Mouse (Mus musculus) ZHBTc4 (cell line): Measurements from ENCODE around the gene Ptpa.
"Not testable (repeated sequence)": the region's sequence is repeated elsewhere in the genome, so short reads cannot be mapped to it uniquely, and the experiment has no call there.

Source experiments
- DNase-seq: peaks from one replicate; pipeline ENCODE4 v3.0.0-alpha.2; 2011; ENCODE audit warnings: low read depth, low spot score

The Ptpa gene

DNA sequence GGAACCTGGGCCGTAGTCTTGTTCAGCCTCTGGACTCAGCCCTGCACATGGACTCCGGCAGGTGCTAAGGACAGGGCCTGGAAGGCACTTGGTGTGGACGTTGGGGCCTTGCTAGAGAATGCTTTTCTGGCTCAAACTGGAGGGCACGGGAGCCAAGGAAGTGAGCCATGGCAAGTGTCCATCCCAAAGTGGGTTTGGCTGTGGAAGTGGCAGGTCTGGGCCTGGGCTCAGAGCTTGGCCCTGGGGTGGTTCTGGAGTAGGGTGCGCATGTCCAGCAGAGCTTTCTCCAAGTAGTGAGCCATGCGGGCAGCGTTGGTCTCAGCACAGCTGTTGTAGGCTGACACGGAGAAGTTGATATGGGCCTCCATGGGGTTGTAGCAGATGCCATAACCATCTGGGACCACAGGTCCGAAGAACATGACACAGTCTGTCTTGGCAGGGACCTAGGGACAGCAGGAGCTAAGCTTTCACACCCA is 13.4 kb upstream of the Ptpa start:
- DNase-seq: no peak

DNA sequence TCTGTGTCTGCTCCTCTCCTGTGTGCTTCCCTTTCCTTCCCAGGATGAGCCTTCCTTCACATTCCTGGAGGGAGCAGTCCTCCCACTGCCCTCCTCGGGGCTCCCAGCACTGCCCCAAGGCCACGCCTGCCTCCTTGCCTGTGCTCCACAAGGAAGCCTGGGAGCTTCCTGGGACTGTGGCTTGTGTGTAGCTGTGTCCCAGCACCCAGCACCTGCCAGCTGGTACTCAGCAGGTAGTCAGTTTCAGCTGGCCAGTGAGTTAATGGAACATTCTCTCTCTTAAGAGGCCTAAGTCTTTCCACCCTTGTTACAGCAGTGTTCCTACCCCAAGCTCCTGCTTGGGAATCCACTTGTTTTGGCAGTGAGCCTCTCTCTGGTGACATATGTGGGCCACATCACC is 13.0 kb upstream of the Ptpa start:
- no peak for DNase-seq

DNA sequence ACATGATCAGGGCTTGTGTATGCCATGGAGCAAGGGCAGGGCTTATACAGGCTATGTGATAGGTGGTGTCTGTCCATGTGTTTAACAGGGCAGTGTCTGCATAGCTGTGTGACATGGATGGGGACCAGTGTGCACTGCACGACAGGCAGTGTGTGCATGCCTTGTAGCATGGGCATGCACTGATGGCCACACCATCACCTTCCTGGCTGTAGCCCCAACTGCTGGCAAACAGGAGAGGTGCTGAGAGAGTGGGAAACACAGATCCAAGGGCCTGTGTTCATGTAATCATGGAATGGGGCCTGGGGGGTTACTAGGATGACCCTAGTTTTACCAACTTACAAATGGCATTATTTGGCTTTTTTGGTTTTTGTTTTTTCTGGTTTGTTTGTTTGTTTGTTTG is 12.0 kb upstream of the Ptpa start:
- DNase-seq: no peak

DNA sequence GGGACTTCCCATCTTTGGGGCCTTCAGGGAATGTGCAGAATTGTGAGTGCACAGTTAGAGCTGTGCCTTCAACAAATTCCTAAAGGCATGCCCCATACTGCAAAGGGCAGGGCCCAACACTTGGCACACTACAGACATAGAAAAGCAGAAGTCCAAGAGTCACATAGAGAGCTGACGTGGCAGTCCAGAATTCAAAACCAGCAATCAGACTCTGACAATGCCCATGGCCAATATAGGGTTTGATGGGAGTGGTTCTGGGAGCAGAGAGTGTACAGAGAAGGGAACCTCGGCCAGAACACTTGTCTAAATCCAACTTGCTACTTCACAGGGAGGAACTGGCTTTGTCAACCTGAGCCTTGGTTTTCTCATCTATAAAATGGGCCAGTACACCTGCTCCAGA is 8.6 kb upstream of the Ptpa start:
- DNase-seq: no peak

DNA sequence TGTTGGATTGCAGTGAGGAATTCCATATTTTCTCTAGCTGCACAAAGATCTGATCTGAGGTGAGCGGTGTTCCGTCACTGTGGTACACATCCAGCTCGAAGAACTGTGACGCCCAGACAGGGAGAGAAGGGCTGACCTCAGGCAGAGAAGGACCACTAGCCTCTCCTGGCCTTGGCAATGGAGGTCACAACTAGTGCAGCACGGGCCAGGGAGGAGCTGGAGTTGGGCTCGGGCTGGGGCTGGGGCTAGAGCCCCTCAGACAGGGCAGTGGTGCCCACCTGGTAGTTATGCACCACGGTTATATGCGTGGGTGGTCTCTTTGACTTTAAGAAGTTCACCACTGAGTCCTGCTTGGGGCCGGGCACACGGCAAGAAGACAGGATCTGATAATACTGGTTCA is 8.1 kb upstream of the Ptpa start:
- no peak for DNase-seq

DNA sequence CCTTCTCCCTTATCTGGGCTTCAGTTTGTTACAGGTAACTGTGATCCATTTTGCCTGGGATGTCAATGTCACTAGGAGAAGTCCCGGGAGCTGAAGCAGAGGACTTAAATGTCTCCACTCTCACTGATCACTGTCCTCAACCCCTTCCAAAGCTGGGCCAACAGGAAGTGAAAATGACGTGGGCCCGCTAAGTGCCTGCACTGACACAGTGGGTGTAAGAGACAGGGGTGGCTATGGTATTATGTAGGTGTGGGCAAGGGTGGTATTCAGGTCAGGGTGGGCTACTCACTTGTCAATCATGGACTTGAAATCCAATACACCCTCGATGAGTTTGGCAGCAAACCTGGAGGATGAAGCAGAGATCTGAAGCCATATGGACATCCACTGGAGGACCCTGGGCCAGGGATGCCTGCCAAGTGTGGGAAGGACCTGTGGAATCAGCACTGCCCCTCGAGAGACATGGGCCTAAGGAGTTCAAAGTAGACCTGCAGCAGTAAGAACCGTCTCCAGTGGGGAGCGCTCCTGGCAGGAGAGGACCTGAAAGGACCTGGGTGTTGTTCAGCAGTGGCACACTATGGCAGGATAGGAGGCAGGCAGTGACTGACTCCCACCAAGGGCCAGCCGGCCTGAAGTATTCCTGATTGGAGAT is 7.3 kb upstream of the Ptpa start:
- DNase-seq: no peak

DNA sequence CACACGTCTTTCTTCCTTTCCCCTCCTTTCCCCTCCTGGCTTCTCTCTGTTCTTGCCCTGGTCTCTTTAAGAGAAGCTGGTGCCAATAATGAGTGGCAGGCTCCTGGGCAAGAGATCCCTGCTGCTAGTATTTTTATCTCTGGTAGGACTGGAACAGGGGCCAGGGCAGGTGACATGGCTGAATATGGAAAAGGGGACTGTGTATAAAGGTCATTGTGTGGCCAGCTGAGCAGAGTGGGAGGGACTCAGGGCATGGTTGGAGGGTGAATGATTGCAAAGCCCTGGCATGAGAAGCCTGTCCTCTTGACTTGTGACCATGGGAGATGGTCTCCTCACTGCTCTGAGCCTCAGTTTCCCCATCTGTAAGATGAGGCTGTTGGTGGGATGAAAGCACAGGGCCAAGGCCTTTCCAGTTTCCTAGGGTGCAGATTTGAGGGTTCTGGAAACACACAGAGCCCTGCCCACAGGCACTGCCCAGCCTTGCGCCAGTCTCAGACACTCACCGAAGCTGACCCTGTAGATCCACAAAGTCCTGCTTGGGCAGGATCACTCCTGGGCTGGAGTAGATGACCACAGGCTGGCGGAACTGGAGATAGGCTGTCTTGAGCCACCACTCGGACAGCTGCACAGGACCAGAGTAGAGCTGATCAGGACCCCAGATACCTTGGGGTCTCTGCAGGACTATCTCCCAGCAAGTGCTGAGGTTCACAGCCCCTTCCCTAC is 6.2 kb upstream of the Ptpa start:
- DNase-seq: no peak

DNA sequence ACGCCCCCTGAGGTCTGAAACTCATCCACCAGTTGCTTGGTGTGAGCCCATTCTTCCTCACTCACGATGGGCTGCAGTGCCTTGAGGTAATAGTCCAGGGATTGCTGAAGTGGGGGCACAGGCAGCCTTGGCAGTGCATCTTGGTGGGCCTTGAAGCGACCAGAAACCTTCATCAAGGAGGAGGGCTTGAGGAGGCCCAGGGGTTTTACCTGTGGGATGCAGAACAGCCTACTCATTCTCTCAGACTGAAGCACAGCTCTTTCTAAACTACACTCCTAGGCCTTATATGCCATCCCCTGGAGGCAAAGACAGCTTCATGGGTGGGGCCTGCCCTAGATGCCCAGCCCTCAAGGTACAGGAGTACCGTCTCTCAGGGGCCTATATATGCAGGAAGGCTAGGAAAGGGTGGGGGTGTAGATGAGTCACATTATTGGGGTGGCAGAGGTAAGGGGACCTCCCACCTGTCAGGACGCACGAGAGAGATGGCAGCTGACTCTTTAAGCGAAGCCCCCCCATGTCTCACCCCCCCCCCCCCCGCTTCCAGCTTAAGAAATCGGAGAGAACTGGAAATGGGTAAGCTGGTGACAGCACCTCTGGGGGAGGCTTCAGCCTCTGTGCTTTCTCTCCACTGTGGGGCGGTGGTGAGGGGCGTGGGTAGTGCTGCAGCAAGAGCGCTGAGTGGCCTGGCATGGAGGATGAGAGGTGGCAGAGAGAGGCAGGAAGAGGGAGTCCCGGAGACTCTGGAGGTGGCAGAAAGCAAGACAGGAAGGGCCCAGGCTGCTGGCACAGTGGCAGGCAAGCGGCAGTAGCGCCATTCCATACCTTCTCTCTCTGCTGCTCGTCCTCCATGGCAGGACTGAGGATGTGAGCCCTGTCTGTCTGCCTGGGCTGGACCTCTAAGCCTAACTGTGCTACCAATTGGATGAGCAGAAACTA is 2.5 kb upstream of the Ptpa start:
- DNase-seq: no peak

DNA sequence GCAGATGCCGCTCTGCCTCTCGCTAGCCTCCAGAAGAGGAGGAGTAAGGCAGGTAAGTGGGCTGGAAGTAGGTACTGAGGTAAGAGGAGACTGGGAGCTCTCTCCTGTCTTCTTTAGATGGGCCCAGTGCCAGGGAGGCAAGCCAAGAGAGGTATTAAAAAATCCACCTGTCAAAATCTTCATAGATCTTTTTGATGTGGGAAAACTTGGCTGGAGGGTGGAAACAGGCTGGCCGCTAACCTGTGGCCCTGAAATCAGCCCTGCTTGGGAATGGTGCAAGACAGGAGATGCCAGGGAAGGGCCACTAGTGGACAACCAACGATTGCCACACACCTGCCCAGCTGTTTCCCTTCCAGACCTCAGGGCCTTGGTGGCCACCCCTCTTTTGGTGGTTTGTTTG is 1.7 kb upstream of the Ptpa start:
- DNase-seq: no peak

DNA sequence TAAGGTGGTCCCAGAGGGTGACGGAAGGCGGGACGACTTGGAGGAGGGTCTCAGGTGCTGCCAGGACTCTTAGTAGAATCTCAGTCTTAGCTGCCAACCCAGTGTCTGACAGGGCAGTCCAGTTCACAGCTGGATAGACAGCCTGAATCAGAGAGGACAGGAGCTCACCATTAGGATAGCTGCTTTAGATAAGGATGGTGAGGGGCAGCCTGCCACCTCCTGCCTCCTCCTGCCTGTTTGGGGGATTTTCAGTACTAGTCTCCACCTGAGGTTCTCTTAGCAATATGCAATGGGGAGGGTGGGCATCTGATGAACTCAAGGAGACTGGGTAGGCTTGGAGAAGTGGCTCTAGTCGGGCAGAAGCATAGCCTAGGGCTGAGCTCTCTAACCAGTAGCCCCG is 1.2 kb upstream of the Ptpa start:
- no peak for DNase-seq

DNA sequence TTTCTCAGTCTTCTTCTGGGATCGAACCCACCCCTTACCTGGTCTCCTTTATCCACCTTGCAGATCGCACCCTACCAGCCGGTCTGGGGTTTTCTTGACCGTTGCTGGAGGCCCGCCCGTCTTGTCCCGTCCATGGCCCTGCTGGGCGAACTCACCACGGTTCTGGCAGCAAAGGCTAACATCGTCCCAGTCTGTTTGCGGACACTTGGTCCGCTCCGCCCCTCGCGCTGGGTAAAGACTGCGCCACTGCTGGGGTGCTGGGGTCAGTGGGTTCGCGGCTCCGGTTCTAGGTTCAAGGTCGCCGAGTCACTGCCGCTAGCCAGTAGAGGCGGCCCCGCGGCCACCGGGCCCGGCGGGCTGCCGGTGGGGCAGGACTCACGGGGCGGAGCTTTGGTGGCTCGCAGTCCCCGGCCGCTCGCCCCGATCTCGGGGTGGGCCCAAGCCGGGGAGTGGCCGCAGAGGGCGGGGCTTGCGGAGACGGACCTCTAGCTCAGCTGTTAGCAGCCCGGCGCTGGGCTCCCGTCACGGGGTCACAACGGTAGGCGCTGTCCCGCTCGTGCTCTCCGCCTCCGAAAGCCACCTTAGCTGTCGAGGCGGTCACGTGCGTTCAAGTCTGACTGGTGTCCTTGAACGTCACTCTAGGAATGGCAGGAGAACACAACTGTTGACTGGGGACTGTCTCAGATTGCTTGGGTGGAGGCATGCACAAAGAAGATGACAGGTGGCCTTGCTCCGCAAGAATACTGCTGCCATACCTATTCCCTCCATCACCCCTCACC is 493 bp upstream of the Ptpa start, which contains the start of gene Crat:
Gene Crat, minus strand, starts transcription at position 657 of the 779 bp plus-strand sequence.
- DNase-seq: peak; percentile 94

DNA sequence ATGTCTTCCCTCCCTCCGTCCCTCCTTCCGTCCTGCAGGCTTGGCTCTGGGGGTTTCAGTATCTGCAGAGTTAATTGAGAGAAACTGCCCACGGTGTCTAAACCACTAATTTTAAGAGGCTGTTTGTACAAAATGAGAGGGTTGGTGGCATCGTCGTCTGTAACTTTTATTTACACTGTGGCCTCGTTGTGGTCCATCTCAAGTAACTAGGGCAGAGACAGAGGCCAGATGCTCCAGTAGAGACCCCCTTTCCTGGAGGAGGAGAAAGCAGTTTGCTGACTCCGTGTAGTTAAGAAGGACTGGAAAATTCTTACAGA is 768 bp downstream of the Ptpa start:
- DNase-seq: no peak

DNA sequence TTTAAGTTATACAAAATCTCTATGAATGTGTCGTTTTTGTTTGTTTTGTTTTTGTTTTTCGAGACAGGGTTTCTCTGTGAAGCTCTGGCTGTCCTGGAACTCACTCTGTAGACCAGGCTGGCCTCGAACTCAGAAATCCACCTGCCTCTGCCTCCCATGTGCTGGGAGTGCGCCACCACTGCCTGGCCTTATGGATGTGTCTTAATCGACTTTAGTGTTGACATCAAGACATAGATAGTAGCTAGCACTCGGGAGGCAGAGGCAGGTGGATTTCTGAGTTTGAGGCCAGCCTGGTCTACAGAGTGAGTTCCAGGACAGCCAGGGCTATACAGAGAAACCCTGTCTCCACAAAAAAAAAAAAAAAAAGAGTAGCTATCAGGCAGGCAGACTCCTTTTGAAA is 1.3 kb downstream of the Ptpa start:
- not testable (repeated sequence) for DNase-seq

DNA sequence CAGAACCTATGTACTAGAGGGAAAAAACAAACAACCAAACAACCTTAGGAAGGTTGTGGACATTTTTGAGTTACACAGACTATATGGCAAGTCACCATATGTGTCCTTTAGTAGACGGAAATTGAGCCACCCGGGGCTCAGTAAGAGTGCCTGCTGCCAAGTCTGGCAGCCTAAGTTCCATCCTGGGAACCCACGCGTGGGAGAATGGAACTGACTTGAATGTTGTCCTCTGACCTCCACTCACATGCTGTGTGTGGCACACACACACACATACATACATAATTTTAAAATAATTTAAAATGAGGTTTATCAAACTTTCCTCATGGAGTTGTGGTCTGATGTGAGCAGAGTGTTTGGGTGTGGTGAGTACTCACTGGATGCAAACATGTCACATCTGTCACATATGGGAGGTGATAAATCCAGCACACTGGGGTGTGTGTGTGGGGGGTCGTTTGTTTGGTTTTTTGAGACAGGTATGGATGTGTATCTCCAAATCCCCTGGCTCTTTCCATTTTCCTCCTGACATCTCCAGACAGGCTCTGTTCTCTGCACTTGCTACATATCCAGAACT is 1.8 kb downstream of the Ptpa start:
- no peak for DNase-seq

DNA sequence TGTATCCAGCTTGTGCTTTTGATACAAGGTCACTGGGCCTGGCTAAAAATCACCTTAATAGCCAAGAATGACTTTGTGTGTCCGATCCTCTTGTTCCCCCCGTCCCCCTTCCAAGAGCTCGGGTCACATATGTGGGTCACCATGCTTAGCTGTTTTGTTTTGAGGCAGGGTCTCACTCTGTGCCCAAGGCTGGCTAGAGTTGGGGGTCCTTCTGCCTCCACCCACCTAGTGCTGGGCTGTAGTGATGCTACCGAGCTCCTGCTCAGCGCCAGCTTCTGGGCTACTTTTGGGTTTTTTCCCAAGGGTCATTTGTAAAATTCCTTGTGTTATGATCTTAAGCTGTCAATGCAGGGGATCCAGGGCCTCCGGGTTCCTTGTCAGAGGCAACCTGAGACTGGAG is 2.4 kb downstream of the Ptpa start:
- DNase-seq: no peak

DNA sequence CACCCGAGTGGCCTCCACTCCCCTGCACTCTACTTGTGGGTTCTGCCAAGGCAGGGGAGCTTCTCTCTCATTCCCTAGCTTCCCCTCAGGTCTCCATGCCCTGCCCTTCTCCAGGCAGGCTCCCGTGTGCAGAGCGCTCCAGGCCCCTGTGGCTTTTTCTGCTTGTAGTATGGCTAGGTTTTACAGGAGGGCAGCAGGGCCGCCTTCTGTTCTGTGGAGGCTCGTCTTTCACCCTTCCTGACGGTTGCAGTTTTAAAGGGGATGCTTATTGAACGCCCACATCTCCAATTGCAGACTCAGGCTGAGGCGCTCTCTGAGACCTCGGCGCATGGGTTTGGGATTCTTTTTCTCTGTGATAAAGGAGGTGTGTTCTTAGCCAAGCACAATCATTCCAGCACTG is 3.3 kb downstream of the Ptpa start:
- DNase-seq: no peak

DNA sequence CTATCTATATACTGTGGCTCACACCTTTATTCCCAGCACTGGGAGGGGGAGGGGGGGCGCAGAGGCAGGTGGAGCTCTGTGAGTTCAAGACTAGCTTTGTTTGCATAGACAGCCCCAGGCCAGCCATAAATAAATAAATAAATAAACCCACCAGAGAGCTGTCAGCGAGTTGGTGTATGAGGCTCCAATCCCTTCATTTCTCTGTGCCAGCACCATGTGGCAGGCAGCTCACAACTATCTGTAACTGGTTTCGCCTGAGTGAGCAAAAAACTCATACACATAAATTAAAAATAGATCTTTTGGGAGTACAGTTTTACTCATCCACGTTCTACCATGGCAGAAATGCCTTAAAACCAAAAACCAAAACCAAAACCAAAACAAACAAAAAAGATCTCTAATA is 5.6 kb downstream of the Ptpa start:
- DNase-seq: no peak

DNA sequence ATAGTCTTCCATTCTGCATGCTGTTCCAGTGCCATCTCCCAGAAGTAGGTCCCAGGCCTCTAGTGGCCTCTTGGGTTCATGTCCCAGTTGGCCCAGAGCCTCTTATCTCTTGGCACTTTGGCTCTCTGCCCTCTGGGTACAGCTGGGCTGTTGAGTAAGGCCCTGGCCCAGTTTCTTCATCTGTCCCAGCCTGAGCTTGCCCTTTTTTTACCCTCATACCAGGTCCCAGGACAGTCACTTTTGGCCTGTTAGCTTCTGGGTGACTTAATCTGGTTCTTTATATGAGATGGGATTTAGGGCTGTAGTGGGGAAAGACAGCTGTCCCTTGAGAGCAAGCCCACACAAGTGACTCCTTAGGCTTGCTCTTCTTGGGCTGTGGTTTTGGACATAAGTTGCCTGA is 13.3 kb downstream of the Ptpa start:
- DNase-seq: no peak

DNA sequence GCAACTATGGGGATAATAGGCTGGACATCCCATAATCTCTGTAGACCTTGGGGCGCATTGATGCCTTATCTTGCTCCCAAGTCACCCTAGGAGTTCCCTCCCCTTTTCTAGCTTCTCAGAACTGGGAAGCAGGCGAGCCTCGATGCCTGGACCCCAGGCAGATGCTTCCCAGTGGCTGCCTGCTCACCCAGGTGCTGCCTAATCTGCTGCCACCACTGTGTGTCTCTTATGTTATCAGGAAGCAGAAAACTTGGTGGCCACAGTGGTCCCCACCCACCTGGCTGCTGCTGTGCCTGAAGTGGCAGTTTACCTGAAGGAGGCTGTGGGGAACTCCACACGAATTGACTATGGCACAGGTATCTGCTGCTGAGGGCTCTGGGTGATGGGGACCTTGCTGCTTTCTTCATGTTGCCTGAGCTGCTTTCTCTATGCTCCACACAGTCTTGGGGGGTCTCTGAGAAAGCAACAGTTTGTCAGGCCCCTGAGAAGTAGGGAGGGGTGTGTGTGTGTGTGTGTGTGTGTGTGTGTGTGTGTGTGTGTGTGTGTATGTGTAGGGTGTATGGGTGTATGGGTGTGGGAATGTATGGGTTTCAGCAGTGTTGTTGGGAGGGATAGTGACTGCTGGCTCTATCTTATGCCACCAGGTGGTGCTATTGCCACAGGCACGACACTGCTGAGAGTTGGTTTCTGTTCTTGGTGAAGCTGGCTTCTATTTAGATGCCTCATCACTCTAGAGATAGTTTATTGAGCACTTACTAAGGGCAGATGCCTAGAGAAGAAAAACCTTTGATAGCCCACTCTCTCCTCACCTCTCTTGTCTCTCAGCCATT is 19.7 kb downstream of the Ptpa start:
- DNase-seq: peak; percentile 78

DNA sequence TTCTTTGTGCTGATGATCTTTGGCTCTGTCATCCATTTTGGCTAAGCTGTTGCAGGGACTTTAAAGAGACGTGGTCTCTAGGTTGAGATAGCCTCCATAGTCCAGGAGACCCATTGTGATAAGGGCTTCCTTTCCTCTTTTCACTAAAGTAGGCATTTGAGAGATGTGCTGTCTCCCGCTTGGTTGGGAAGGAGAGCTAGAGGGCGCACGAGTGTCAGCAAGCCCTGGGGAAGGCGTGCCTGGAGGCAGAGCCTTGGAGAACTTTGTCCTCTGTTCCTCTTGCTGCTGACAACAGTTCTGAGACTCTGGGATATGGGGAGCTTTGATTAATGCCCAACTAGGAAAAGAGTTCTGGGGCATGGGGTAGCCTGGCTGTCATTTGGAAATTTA is 20.3 kb downstream of the Ptpa start:
- DNase-seq: peak; percentile 63

DNA sequence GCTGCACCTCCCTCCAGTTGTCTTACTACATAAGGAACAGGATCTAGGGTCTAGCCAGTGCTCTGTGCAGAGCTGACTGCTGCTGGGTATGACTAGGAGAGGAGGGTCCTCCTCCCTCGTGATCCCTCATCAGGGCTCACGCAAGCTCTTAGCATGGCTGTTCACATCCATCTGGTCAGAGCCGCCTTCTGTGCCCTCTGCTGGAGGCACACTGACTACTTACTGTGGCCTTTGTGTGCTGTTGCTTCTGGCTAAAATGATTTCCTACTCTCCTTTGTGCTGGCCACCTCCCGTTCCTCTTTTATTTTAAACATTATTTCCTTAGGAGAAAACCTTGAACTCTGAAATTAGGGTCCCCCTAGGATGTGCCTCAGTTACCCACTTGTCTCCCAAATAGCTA is 21.0 kb downstream of the Ptpa start:
- no peak for DNase-seq
